Mouse (Mus musculus): ENCODE measurements around the gene Tor3a.

DNA sequence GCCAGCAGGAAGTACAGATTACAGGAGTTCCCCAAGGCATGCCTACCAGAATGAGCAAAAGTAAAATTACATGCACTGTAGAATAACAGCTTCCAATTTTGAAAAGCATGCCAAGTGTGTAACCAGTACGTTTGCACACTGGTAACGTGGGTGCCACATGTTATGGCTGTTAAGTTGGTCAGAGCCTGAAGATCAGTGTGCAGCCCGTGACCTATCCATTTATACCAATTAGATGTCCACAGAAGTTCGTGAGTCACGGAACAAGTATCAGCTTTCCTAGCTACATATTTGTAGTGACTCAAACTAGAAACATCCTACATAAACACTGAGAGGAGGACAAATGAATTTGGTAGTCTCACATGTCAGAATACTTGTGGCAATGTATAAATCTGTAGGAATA lies 34.7 kb downstream of the Tor3a start:
- TF ChIP-seq POLR2A (IDR thresholded peaks at IDR 0.05; ENCODE audit: borderline replicate concordance, low read depth, low read length) (no peak), CTCF (IDR thresholded peaks at IDR 0.05; ENCODE audit: low read depth, low read length) (no peak)

All from bone marrow macrophage, adult 2 months (primary cell).